Mouse (Mus musculus): Measurements from ENCODE around the gene Ak5. TPM values are rescaled to one million over a fixed set of nuclear protein-coding genes. Genes with fewer than 3 reads are reported as not detected.
"Not testable (repeated sequence)": the region's sequence is repeated elsewhere in the genome, so short reads cannot be mapped to it uniquely, and the experiment has no call there.

The Ak5 gene
- total RNA-seq, 2 experiments from 2014 or later = 0.16 to 0.33 TPM

GRCm38 (mm10) chr3:152625061-152625820, 42.9 kb downstream of the Ak5 start:
- no peak for DNase-seq

GRCm38 (mm10) chr3:152620534-152620933, 47.6 kb downstream of the Ak5 start:
- no peak for DNase-seq

- DNase-seq = no peak
Measured at GRCm38 (mm10) chr3:152620058-152620457, 48.1 kb downstream of the Ak5 start.

GRCm38 (mm10) chr3:152609076-152609475, 59.1 kb downstream of the Ak5 start:
- no peak for DNase-seq

GRCm38 (mm10) chr3:152605849-152606248, 62.3 kb downstream of the Ak5 start:
- DNase-seq = no peak

- DNase-seq = no peak
Measured at GRCm38 (mm10) chr3:152599679-152600078, 68.5 kb downstream of the Ak5 start.

- DNase-seq = no peak
Measured at GRCm38 (mm10) chr3:152596406-152597050, 71.6 kb downstream of the Ak5 start.

GRCm38 (mm10) chr3:152592767-152593425, 75.3 kb downstream of the Ak5 start:
- DNase-seq = no peak

- DNase-seq = no peak
Measured at GRCm38 (mm10) chr3:152590491-152590890, 77.7 kb downstream of the Ak5 start.

GRCm38 (mm10) chr3:152589101-152589500, 79.1 kb downstream of the Ak5 start:
- not testable (repeated sequence) for DNase-seq

GRCm38 (mm10) chr3:152587007-152587406, 81.2 kb downstream of the Ak5 start:
- DNase-seq = no peak

- no peak for DNase-seq
Measured at GRCm38 (mm10) chr3:152586191-152586590, 82.0 kb downstream of the Ak5 start.

- DNase-seq = no peak
Measured at GRCm38 (mm10) chr3:152585581-152585980, 82.6 kb downstream of the Ak5 start.

GRCm38 (mm10) chr3:152583033-152583432, 85.1 kb downstream of the Ak5 start:
- no peak for DNase-seq

GRCm38 (mm10) chr3:152581853-152582252, 86.3 kb downstream of the Ak5 start:
- not testable (repeated sequence) for DNase-seq

GRCm38 (mm10) chr3:152579984-152580591, 88.1 kb downstream of the Ak5 start:
- no peak for DNase-seq

- no peak for DNase-seq
Measured at GRCm38 (mm10) chr3:152578282-152579228, 89.6 kb downstream of the Ak5 start.

GRCm38 (mm10) chr3:152577763-152578162, 90.4 kb downstream of the Ak5 start:
- DNase-seq = no peak

- DNase-seq = no peak
Measured at GRCm38 (mm10) chr3:152577273-152577672, 90.9 kb downstream of the Ak5 start.

- DNase-seq = no peak
Measured at GRCm38 (mm10) chr3:152569242-152569605, 98.9 kb downstream of the Ak5 start.

- DNase-seq = no peak
Measured at GRCm38 (mm10) chr3:152568455-152569241, 99.5 kb downstream of the Ak5 start.

Data from gastrocnemius, postnatal 25 days (tissue).